In genomic region chr6:142831706-142832105, GRCm38 (mm10) we compare ENCODE assay signal across 33 mouse cellular contexts. TPM values are rescaled to one million over a fixed set of nuclear protein-coding genes. Genes with fewer than 3 reads are reported as not detected.
A peak's percentile ranks its signal among the peaks of the same experiment; 100 is the strongest.
DNase-seq lines count a peak whose midpoint lies in the region; ATAC-seq and TF ChIP-seq lines count a peak whose summit lies in the region.
"Had no signal": no experiment of that assay in that cellular context is flagged by ENCODE, and none has a peak within 500 bp of the region (broad histone marks: within the 10 kb centered on the region; RNA-seq: fewer than 3 reads in every experiment).

No protein-coding gene starts in this region.

- no peaks in the 10 kb centered on the region for H3K36me3 ChIP-seq in heart, embryonic 11.5 days (ENCODE audit: control insufficient read depth, insufficient read depth, low read length)
- H3K36me3 ChIP-seq in G1E (replicated peaks) = no peaks in the 10 kb centered on the region
- H3K36me3 ChIP-seq in megakaryocyte, embryonic 14.5 days (replicated peaks; ENCODE audit: low read length) = no peaks in the 10 kb centered on the region
- H3K36me3 ChIP-seq: embryonic facial prominence, embryonic 10.5 days; embryonic facial prominence, embryonic 15.5 days; intestine, embryonic 15.5 days; limb, embryonic 12.5 days; liver, embryonic 13.5 days had no signal

- H3K9me3 ChIP-seq in heart, embryonic 11.5 days (replicated peaks; ENCODE audit: control insufficient read depth, low read length) = no peaks in the 10 kb centered on the region
- no peaks in the 10 kb centered on the region for H3K9me3 ChIP-seq in G1E (replicated peaks)
- no peaks in the 10 kb centered on the region for H3K9me3 ChIP-seq in megakaryocyte, embryonic 14.5 days
- H3K9me3 ChIP-seq: embryonic facial prominence, embryonic 10.5 days; embryonic facial prominence, embryonic 15.5 days; hindbrain, embryonic 12.5 days; intestine, embryonic 15.5 days; limb, embryonic 12.5 days; liver, embryonic 13.5 days; midbrain, embryonic 15.5 days had no signal

- 0 out of 2 replicates have a peak, but pooled peaks cover 3% of the 10 kb centered on the region for H3K27me3 ChIP-seq in heart, embryonic 11.5 days (ENCODE audit: control insufficient read depth, insufficient read depth, low read length)
- peaks cover 17% of the 10 kb centered on the region for H3K27me3 ChIP-seq in G1E (ENCODE audit: insufficient read depth, low read length)
- peaks cover 39% of the 10 kb centered on the region for H3K27me3 ChIP-seq in megakaryocyte, embryonic 14.5 days (replicated peaks)
- H3K27me3 ChIP-seq: embryonic facial prominence, embryonic 15.5 days; hindbrain, embryonic 12.5 days; intestine, embryonic 15.5 days; limb, embryonic 12.5 days; midbrain, embryonic 15.5 days had no signal

- H3K4me1 ChIP-seq in heart, embryonic 11.5 days (ENCODE audit: control insufficient read depth, insufficient read depth, low read length) = peaks cover 3% of the 10 kb centered on the region; the same call in 1 of the 2 replicates
- peaks cover 45% of the 10 kb centered on the region for H3K4me1 ChIP-seq in G1E (ENCODE audit: insufficient read depth, low read depth, low read length)
- H3K4me1 ChIP-seq in megakaryocyte, embryonic 14.5 days = peaks cover 27% of the 10 kb centered on the region
- H3K4me1 ChIP-seq: embryonic facial prominence, embryonic 15.5 days; intestine, embryonic 15.5 days; limb, embryonic 12.5 days had no signal

- ATAC-seq in heart, embryonic 11.5 days (replicated peaks; ENCODE audit: insufficient number of reproducible peaks, low FRiP score, low TSS enrichment) = no peak; the same call in 1 of the 2 replicates
- peak; percentile 26 for ATAC-seq in G1E (ENCODE audit: extremely low read depth, insufficient number of reproducible peaks, low FRiP score, poor library complexity, severe bottlenecking)
- ATAC-seq in hematopoietic stem cell, adult 5-6 weeks (replicated peaks in 1 of 2; ENCODE audit: insufficient read depth in 1 of 2, low FRiP score in 2 of 2, low TSS enrichment in 1 of 2, low read depth in 1 of 2, poor library complexity in 2 of 2, severe bottlenecking in 2 of 2) = peak; percentile 38 to 50; a peak in 3 of 4 replicates
- ATAC-seq: forebrain, embryonic 14.5 days; hindbrain, postnatal 0 days; midbrain, embryonic 15.5 days had no signal

- no peak for TF ChIP-seq CTCF in G1E (IDR thresholded peaks at IDR 0.05; ENCODE audit: low read depth, low read length)

- no peak overlapping the region for H3K4me2 ChIP-seq in heart, embryonic 11.5 days
- H3K4me2 ChIP-seq: embryonic facial prominence, embryonic 15.5 days; hindbrain, embryonic 12.5 days; intestine, embryonic 15.5 days; limb, embryonic 12.5 days; lung, embryonic 14.5 days; midbrain, embryonic 15.5 days had no signal

- no peak overlapping the region for H3K27ac ChIP-seq in heart, embryonic 11.5 days (ENCODE audit: low read depth, low read length)
- H3K27ac ChIP-seq: embryonic facial prominence, embryonic 10.5 days; embryonic facial prominence, embryonic 15.5 days; heart, adult 2 months; hindbrain, embryonic 12.5 days; hindbrain, postnatal 0 days; intestine, embryonic 15.5 days; layer of hippocampus, adult 2 months; left cerebral cortex, adult 2 months; limb, embryonic 12.5 days; liver, embryonic 13.5 days; midbrain, embryonic 15.5 days; stomach, postnatal 0 days had no signal

- no peak overlapping the region for H3K4me3 ChIP-seq in heart, embryonic 11.5 days (ENCODE audit: low read depth, low read length)
- H3K4me3 ChIP-seq in G1E (ENCODE audit: low read depth, low read length) = peak overlapping the region; percentile 39; the same call in 1 of the 2 replicates
- peak overlapping the region; percentile 60 for H3K4me3 ChIP-seq in megakaryocyte, embryonic 14.5 days (replicated peaks)
- H3K4me3 ChIP-seq: embryonic facial prominence, embryonic 10.5 days; embryonic facial prominence, embryonic 15.5 days; heart, adult 2 months; hindbrain, embryonic 12.5 days; intestine, embryonic 15.5 days; layer of hippocampus, adult 2 months; left cerebral cortex, adult 2 months; limb, embryonic 12.5 days; liver, embryonic 13.5 days; midbrain, embryonic 15.5 days had no signal

- DNase-seq in heart, adult 11 months = peak; percentile 71
- DNase-seq in G1E (ENCODE audit: low spot score) = peak; percentile 22
- DNase-seq in cerebellum, postnatal 36 days = no peak
- no peak for DNase-seq in ovary, postnatal 14 days (ENCODE audit: low spot score)
- DNase-seq in T-cell, adult 2 months (ENCODE audit: low spot score) = no peak
- DNase-seq: adrenal gland, postnatal 10 days; cerebellum, adult 11 months; cerebellum, adult 9-10 months; gastrocnemius, postnatal 14 days; heart, adult 2 months; heart, postnatal 14 days; kidney, adult 2 months; kidney, postnatal 36 days; right cerebral cortex, postnatal 4 days had no signal

- no peak overlapping the region for H3K9ac ChIP-seq in heart, embryonic 11.5 days (ENCODE audit: low read depth, low read length)
- H3K9ac ChIP-seq: embryonic facial prominence, embryonic 15.5 days; hindbrain, embryonic 12.5 days; intestine, embryonic 15.5 days; limb, embryonic 12.5 days; liver, embryonic 13.5 days; lung, embryonic 14.5 days; midbrain, embryonic 15.5 days had no signal

- WGBS in heart, embryonic 11.5 days (ENCODE audit: insufficient replicate concordance) = 60% methylated on average over 3 of the region's 3 CpGs

RNA-seq across cellular contexts. Expression of gene Sult6b2, which starts 27.4 kb away (rescaled TPM):
- polyA plus RNA-seq in heart, embryonic 11.5 days (2014; fragmentation: Nextera tagmentation; extraction: Ambion mirVana) = 0.14 TPM in 1 of 2 replicates, not detected in the other
- total RNA-seq in G1E (2014; fragmentation: Nextera tagmentation) (not detected in 2 replicates), G1E (2017) (0.16 TPM in 1 of 2 replicates, not detected in the other)
- polyA plus RNA-seq in G1E (2012) = not detected in 2 replicates
- not detected in 2 replicates for total RNA-seq in hematopoietic stem cell, adult 5-6 weeks (2017)
- 0.07 TPM in 1 of 2 replicates, not detected in the other for polyA plus RNA-seq in megakaryocyte, embryonic 14.5 days (2012; ENCODE audit: insufficient read depth, low replicate concordance)
- total RNA-seq: adrenal gland, postnatal 10 days; gastrocnemius, postnatal 14 days; heart, adult 2 months; heart, postnatal 14 days; hindbrain, postnatal 0 days; left cerebral cortex, adult 2 months; neutrophil, adult 5-6 weeks had no signal
- polyA plus RNA-seq: embryonic facial prominence, embryonic 10.5 days; embryonic facial prominence, embryonic 15.5 days; hindbrain, embryonic 12.5 days; kidney, adult 2 months; kidney, embryonic 16.5 days; limb, embryonic 12.5 days; liver, embryonic 13.5 days; lung, embryonic 14.5 days; spleen, adult 2 months; stomach, postnatal 0 days had no signal

Comparison
In these comparisons a context has a peak if more than half of its experiments do, and no peak if none do; other contexts are left out.
1. DNase-seq: peak in heart, adult 11 months (single experiment) and G1E (single experiment); none in cerebellum, postnatal 36 days (0 of 2), ovary, postnatal 14 days (single experiment) and T-cell, adult 2 months (single experiment).